Mouse (Mus musculus) thymus, adult 2 months (tissue): ENCODE measurements at regions not wholly inside any gene's neighbourhood (a gene's known extent, or its start where the extent isn't known, plus 50 kb on each side); places are given as distances from the start of the nearest gene placed in this dataset.

ENCODE experiments used
- DNase-seq: peaks from one replicate; pipeline ENCODE4 v3.0.0; 2021
- H3K27ac ChIP-seq: fragments of 200-500 bp; 2 replicates; pipeline ENCODE4 v1.5.1; 2012; ENCODE audit warnings: low read length, control low read depth; ENCODE audit not compliant: control insufficient read depth, insufficient read depth
- H3K27me3 ChIP-seq: fragments of 200-500 bp; 2 replicates; pipeline ENCODE4 v1.6.1; 2012; ENCODE audit warnings: mild to moderate bottlenecking, low read length, moderate library complexity, mixed read lengths; ENCODE audit not compliant: control insufficient read depth, insufficient read depth
- H3K36me3 ChIP-seq: fragments of 200-500 bp; 2 replicates; pipeline ENCODE4 v1.6.1; 2012; ENCODE audit warnings: mild to moderate bottlenecking, low read length, moderate library complexity; ENCODE audit not compliant: control insufficient read depth, insufficient read depth
- H3K4me1 ChIP-seq: fragments of 200-500 bp; replicated peaks from 2 replicates; pipeline ENCODE4 v1.6.1; 2012; ENCODE audit warnings: low read length; ENCODE audit not compliant: control insufficient read depth, insufficient read depth
- H3K4me3 ChIP-seq: fragments of 200-500 bp; 2 replicates; pipeline ENCODE4 v1.5.1; 2012; ENCODE audit warnings: mild to moderate bottlenecking, low read length, control low read depth, moderate library complexity; ENCODE audit not compliant: control insufficient read depth, insufficient read depth
- CTCF ChIP-seq: fragments of 200-500 bp; IDR thresholded peaks from 2 replicates; pipeline ENCODE4 v1.5.1; 2012; ENCODE audit warnings: mild to moderate bottlenecking, control low read depth, low read length, moderate library complexity, borderline replicate concordance; ENCODE audit not compliant: control insufficient read depth, poor library complexity, insufficient read depth; ENCODE audit errors: extremely low read depth
- POLR2A ChIP-seq: fragments of 200-500 bp; IDR thresholded peaks from 2 replicates; pipeline ENCODE4 v1.6.1; 2012; ENCODE audit warnings: mild to moderate bottlenecking, low read length, control low read depth, moderate library complexity; ENCODE audit not compliant: control insufficient read depth, poor library complexity, insufficient read depth; ENCODE audit errors: extremely low read depth
- WGBS: fragments of 180-500 bp; shearing (Covaris S2); methylation state at CpG from one replicate; pipeline ENCODE4 v1.1.7; 2018; 5-methylcytosine and 5-hydroxymethylcytosine counted together

- DNase-seq: no peak
- H3K4me3 ChIP-seq: no peak overlapping the region
- no peaks in the 10 kb centered on the region for H3K36me3 ChIP-seq
- H3K4me1 ChIP-seq: no peaks in the 10 kb centered on the region
- no peaks in the 10 kb centered on the region for H3K27me3 ChIP-seq
- no peak overlapping the region for H3K27ac ChIP-seq
- 91% methylated on average over 4 of the region's 4 CpGs for WGBS
- TF ChIP-seq CTCF: no peak
- TF ChIP-seq POLR2A: no peak
Measured at GRCm38 (mm10) chr6:148539207-148539960, 95.2 kb upstream of the Tmtc1 start.

GRCm38 (mm10) chr6:148534364-148534763, 90.2 kb upstream of the Tmtc1 start:
- Histone ChIP-seq H3K27me3 (no peaks in the 10 kb centered on the region), H3K36me3 (no peaks in the 10 kb centered on the region), H3K27ac (no peak overlapping the region), H3K4me3 (no peak overlapping the region), H3K4me1 (no peaks in the 10 kb centered on the region)
- no peak for TF ChIP-seq CTCF
- DNase-seq: no peak
- WGBS: 69% methylated on average over 4 of the region's 4 CpGs

GRCm38 (mm10) chr6:148531068-148531467, 86.9 kb upstream of the Tmtc1 start:
- H3K27me3 ChIP-seq: no peaks in the 10 kb centered on the region
- H3K4me3 ChIP-seq: no peak overlapping the region
- no peak for DNase-seq
- H3K27ac ChIP-seq: no peak overlapping the region
- TF ChIP-seq CTCF (no peak), POLR2A (no peak)
- H3K4me1 ChIP-seq: no peaks in the 10 kb centered on the region
- no peaks in the 10 kb centered on the region for H3K36me3 ChIP-seq
- WGBS: 88% methylated on average over 1 of the region's 1 CpGs

- no peak overlapping the region for H3K4me3 ChIP-seq
- 89% methylated on average over 2 of the region's 2 CpGs for WGBS
- no peaks in the 10 kb centered on the region for H3K4me1 ChIP-seq
- TF ChIP-seq CTCF (no peak), POLR2A (no peak)
- no peaks in the 10 kb centered on the region for H3K36me3 ChIP-seq
- no peak overlapping the region for H3K27ac ChIP-seq
- DNase-seq: no peak
- H3K27me3 ChIP-seq: no peaks in the 10 kb centered on the region
Measured at GRCm38 (mm10) chr6:148528611-148529010, 84.4 kb upstream of the Tmtc1 start.

- TF ChIP-seq CTCF (no peak), POLR2A (no peak)
- Histone ChIP-seq H3K4me1 (no peaks in the 10 kb centered on the region), H3K36me3 (no peaks in the 10 kb centered on the region), H3K4me3 (no peak overlapping the region), H3K27ac (no peak overlapping the region), H3K27me3 (no peaks in the 10 kb centered on the region)
- DNase-seq: no peak
- 49% methylated on average over 1 of the region's 1 CpGs for WGBS
Measured at GRCm38 (mm10) chr6:148522893-148523292, 78.7 kb upstream of the Tmtc1 start.

- no peak overlapping the region for H3K27ac ChIP-seq
- no peak overlapping the region for H3K4me3 ChIP-seq
- H3K4me1 ChIP-seq: no peaks in the 10 kb centered on the region
- no peaks in the 10 kb centered on the region for H3K27me3 ChIP-seq
- no peak for TF ChIP-seq POLR2A
- TF ChIP-seq CTCF: no peak
- 95% methylated on average over 2 of the region's 2 CpGs for WGBS
- no peak for DNase-seq
- no peaks in the 10 kb centered on the region for H3K36me3 ChIP-seq
Measured at GRCm38 (mm10) chr6:148517536-148518245, 73.5 kb upstream of the Tmtc1 start.

GRCm38 (mm10) chr6:148516654-148517053, 72.5 kb upstream of the Tmtc1 start:
- Histone ChIP-seq H3K27me3 (no peaks in the 10 kb centered on the region), H3K4me3 (no peak overlapping the region), H3K27ac (no peak overlapping the region), H3K4me1 (no peaks in the 10 kb centered on the region), H3K36me3 (no peaks in the 10 kb centered on the region)
- WGBS: 87% methylated on average over 4 of the region's 4 CpGs
- no peak for DNase-seq
- TF ChIP-seq CTCF (no peak), POLR2A (no peak)
